Mouse (Mus musculus) urinary bladder, postnatal 14 days (tissue): ENCODE results near the gene Maea.

Source experiments
- DNase-seq: peaks from one replicate; pipeline ENCODE4 v3.0.0; 2021; ENCODE audit warnings: low spot score

Maea gene

GRCm38 (mm10) chr5:33358467-33358866 is 23.2 kb downstream of the Maea start:
- no peak for DNase-seq

DNA sequence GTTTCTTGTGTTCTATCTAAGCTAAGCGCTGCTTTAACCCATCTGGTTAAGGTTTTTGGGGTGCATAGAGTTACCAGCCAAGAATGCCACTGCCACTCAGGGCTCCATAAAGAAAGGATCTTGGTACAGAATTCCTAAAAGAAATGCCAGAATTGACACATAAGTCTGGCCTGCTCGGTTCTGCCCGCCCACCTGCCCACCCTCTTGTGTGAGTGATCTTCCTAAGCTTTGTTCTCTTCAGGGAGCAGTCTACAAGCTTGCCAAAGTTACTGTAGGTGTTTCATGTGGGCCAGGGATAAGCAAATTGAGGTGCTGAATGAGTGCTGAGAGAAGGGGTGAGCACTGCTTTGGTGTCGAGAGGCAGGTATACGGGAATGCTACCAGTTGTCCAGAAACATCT is 28.0 kb downstream of the Maea start:
- DNase-seq: no peak

DNA sequence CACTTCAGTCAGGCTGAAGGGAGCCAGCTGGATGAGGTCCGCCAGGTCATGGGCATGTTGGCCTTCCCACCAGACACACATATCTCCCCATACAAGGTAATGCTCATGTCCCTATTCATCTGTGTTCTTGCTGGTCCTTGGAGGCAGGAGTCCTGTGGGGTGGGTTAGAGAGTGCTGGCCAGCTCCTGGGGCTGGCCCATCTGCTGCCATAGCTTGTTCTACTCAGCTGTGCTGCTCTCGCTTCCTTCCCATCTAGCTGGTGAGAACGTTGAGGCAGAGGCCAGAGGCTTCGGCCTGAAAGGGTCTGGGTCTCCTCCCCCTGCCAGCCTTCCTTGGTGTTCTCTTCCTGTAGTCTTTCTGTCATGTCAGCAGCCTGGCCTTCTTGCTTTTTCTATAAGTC is 33.3 kb downstream of the Maea start:
- no peak for DNase-seq

- peak; percentile 25 for DNase-seq
Observed at GRCm38 (mm10) chr5:33371137-33371536, 35.8 kb downstream of the Maea start.

- DNase-seq: no peak
Observed at GRCm38 (mm10) chr5:33371668-33372067, 36.4 kb downstream of the Maea start.

DNA sequence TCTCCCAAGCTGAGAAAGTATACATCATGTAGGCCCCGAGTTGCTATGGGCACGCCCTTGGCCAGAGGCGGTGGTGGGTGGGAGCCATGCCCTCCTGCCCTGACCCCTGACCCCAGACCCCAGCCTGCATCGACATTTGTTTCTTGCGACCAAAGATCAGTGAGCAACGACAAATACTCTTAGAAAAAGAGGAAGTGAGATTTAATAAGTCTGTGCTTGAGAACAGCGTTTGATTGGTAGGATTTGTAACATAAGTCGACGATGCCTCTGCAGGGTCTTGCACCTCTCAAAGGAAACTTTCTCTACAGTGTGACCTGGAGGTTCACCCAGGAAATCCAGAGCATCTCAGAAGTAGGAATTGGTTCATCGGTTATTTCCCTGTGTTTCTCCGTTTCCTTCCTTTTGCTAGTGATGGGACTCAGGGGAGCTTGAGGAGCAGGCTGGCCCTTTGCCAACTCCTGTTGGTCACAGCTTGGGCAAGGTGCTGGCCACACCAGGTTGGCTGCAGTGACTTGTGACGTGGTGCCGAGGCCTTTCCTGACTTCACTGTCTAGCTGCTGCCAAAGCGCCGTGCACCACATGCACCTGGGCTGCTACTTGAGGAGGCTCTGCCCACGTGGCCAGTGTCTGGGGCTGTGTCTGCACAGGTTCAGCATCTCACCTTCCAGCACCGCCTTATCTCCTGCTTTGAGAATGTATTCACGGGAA is 37.2 kb downstream of the Maea start:
- DNase-seq: no peak

GRCm38 (mm10) chr5:33377176-33377575 is 41.9 kb downstream of the Maea start:
- DNase-seq: no peak

GRCm38 (mm10) chr5:33377801-33378301 is 42.5 kb downstream of the Maea start:
- DNase-seq: peak; percentile 28

- DNase-seq: peak; percentile 99
Observed at GRCm38 (mm10) chr5:33378302-33378854, 43.1 kb downstream of the Maea start, which contains the start of gene Uvssa. TSS of gene Uvssa (plus strand) at chr5:33378549.

DNA sequence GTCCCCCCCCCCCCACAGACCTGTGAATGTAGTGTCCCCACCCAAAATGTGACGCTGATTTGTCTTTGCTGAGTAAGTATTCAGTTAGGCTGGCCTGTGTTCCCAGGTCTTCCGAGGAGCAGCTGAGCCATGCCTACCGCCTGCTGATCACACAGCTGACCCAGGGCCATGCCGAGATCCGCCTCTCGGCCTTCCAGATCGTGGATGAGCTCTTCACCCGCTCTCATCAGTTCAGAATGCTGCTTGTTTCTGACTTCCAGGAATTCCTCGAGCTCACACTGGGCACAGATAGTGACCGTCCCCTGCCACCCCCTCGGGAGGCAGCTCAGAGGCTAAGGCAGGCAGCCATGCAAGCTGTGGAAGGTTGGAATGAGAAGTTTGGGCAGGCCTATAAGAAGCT is 52.2 kb downstream of the Maea start:
- no peak for DNase-seq

- peak; percentile 70 for DNase-seq
Observed at GRCm38 (mm10) chr5:33393803-33394202, 58.5 kb downstream of the Maea start.

- DNase-seq: no peak
Observed at GRCm38 (mm10) chr5:33395693-33396092, 60.4 kb downstream of the Maea start.

- no peak for DNase-seq
Observed at GRCm38 (mm10) chr5:33396828-33397227, 61.5 kb downstream of the Maea start.

DNA sequence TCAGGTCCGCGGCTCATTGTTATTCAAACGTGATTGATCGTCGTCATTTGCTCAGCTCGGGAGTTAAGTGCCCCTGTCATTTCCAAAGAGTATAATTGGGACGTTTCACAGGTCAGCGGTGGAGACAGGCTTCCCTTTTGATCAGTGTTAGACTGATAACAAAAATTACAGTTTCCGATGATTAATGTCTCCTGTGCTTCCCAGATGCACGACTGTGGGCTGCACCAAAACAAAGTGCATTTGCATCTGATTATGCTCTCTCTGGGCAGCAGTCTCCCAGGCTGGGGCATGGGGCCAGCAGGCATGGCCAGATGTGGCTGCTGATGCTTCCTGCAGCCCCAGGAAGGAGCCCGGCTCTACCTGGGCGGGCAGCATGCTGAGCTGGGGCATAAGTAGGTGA is 65.5 kb downstream of the Maea start:
- DNase-seq: no peak

- no peak for DNase-seq
Observed at GRCm38 (mm10) chr5:33420313-33420712, 85.0 kb downstream of the Maea start.
